Mouse (Mus musculus) activated CD4-positive, CD25-positive, alpha-beta regulatory T cell (primary cell): ENCODE measurements around the gene Mcub. TPM values are rescaled to one million over a fixed set of nuclear protein-coding genes. Genes with fewer than 3 reads are reported as not detected.

ENCODE experiments used
- polyA plus RNA-seq, 2 experiments: library from polyadenylated mRNA; unstranded; fragments of 100-300 nt; shearing (Covaris generic); gene quantifications; one replicate each; pipeline ENCODE4 v1.2.1; 2017

The Mcub gene
- polyA plus RNA-seq = 10 to 100 TPM; 23.6 to 43.5 TPM

GRCm38 (mm10) chr3:129969432-129970395 is at the start of gene Mcub:
Gene Mcub, minus strand, starts transcription at chr3:129970206.

DNA sequence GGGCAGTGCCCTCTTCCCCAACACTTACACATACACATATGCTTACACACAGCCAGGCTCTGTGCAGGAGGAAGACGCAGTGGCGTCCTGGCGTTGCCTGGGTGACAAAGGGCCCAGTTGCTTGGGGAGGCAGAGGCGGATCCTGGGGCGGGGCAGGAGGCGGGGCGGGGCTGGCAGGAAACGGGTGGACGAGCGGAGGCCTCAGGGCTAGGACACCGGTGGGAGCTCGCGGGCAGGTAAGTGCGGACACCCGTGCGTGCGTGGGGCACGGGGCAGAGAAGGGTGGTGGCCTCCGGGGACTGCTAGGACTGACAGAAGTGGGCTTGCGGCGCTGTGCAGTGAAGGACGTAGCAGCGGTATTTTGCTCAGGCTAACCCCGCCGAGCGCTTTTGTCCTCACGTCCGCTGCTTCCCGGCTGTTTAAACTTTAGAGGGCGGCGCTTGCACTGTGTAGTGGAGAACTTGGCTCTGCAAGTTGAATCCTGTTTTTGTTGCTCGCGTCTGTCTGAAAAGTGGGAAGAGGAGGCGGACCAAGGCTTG is 68.7 kb downstream of the Mcub start, which contains the start of gene Casp6:
Gene Casp6 (plus strand): TSS at position 155 of the 539 bp plus-strand sequence.

DNA sequence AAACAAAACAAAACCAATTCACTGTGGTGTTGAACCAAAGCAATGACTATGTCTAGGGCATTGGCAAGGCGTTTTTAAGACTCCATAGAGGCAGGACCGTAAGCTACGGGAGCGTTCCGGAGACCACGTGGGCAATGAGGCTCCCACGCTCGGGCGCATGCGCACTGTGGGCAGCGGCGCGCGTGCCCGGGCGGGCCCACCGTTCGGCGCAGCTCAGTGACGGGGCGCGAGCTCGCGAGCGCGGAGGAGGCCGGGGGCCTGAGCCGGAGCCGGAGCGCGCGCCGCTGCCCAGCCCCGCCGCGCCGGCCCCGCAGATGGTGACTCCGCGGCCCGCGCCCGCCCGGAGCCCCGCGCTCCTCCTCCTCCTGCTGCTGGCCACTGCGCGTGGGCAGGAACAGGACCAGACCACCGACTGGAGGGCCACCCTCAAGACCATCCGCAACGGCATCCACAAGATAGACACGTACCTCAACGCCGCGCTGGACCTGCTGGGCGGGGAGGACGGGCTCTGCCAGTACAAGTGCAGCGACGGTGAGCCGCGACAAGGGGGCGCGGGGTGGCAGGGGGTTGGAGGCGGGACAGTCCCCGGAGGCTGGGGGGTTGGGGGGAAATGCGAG is 91.5 kb downstream of the Mcub start, which contains the start of gene Pla2g12a:
Gene Pla2g12a (plus strand): TSS at position 202 of the 617 bp plus-strand sequence.

Other genes with a start within 250 kb of the Mcub start
- 1 to 10 TPM in 1 of 2 experiments, under 1 TPM in 1; 0.32 to 1.6 TPM for gene Egf, start 214.9 kb downstream of the Mcub start, polyA plus RNA-seq
- under 1 TPM in 1 of 2 experiments, not detected in 1; 0.31 TPM for gene Lrit3, start 166.2 kb downstream of the Mcub start, polyA plus RNA-seq
- gene Rrh, start 147.6 kb downstream of the Mcub start, polyA plus RNA-seq = not detected
- 100 to 1,000 TPM in 1 of 2 experiments, 10 to 100 TPM in 1; 93.9 to 131 TPM for gene Gar1, start 138.8 kb downstream of the Mcub start, polyA plus RNA-seq
- gene Cfi, start 134.3 kb downstream of the Mcub start, polyA plus RNA-seq = under 1 TPM in 1 of 2 experiments, not detected in 1; 0.16 TPM
- 10 to 100 TPM; 15.3 to 31.8 TPM for gene Pla2g12a, start 91.6 kb downstream of the Mcub start, polyA plus RNA-seq
- 10 to 100 TPM; 63.9 to 74.0 TPM for gene Casp6, start 68.8 kb downstream of the Mcub start, polyA plus RNA-seq
- gene Sec24b, start 91.3 kb upstream of the Mcub start, polyA plus RNA-seq = 10 to 100 TPM; 35.1 to 52.6 TPM
- gene Col25a1, start 161.3 kb upstream of the Mcub start, polyA plus RNA-seq = under 1 TPM in 1 of 2 experiments, not detected in 1; 0.39 TPM